ENCODE assay signal across 9 mouse cellular contexts in the genomic region with DNA sequence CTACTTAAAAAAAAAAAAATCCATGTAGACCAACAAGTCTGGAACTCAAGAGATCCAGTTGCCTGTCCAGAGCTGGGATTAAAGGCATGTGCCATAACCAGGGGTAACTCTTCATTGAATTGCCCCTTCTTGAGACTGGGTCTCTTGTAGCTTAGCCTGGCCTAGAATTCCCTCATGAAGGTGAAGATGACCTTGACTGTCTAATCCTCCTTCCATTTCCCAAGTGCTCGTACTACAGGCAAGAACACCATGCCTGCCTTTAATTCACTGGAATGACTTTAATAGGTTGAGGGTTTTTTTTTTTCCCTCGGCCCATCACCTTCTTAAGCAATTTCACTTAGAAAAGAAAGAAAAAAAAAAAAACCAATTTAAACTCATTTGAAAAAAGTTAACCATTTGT. TPM values are rescaled to one million over a fixed set of nuclear protein-coding genes. Genes with fewer than 3 reads are reported as not detected.
A peak's percentile ranks its signal among the peaks of the same experiment; 100 is the strongest.
DNase-seq lines count a peak whose midpoint lies in the region; ATAC-seq and TF ChIP-seq lines count a peak whose summit lies in the region.
"Had no signal": no experiment of that assay in that cellular context is flagged by ENCODE, and none has a peak within 500 bp of the region (broad histone marks: within the 10 kb centered on the region; RNA-seq: fewer than 3 reads in every experiment).

No protein-coding gene starts in this region.

- no peak for DNase-seq in heart, postnatal 4 days
- DNase-seq in G1E (ENCODE audit: low spot score), result no peak
- DNase-seq in hindbrain, embryonic 11.5 days (ENCODE audit: low spot score), result no peak
- DNase-seq in midbrain, embryonic 10.5 days (ENCODE audit: low spot score), result no peak
- DNase-seq in frontal cortex, postnatal 36 days (ENCODE audit: low spot score in 2 of 2), result no peak
- DNase-seq in cerebellum, adult 18-20 months, result no peak
- DNase-seq in adrenal gland, adult 8-10 months, result no peak
- DNase-seq: lung, postnatal 14 days had no signal

- WGBS in heart, embryonic 15.5 days, result 51% methylated on average over 2 of the region's 2 CpGs
- WGBS in hindbrain, embryonic 11.5 days, result 65% methylated on average over 2 of the region's 2 CpGs
- WGBS in midbrain, embryonic 10.5 days, result 57% methylated on average over 2 of the region's 2 CpGs

- H3K27ac ChIP-seq in heart, embryonic 15.5 days, result peak overlapping the region; percentile 98
- H3K27ac ChIP-seq in hindbrain, embryonic 11.5 days (ENCODE audit: low read depth, low read length), result no peak overlapping the region
- H3K27ac ChIP-seq in midbrain, embryonic 10.5 days (replicated peaks), result no peak overlapping the region

- no peak overlapping the region for H3K9ac ChIP-seq in heart, embryonic 15.5 days
- H3K9ac ChIP-seq in hindbrain, embryonic 11.5 days (ENCODE audit: low read depth, low read length), result no peak overlapping the region

- no peaks in the 10 kb centered on the region for H3K36me3 ChIP-seq in heart, embryonic 15.5 days
- H3K36me3 ChIP-seq in G1E (replicated peaks), result peaks cover 8% of the 10 kb centered on the region
- H3K36me3 ChIP-seq in hindbrain, embryonic 11.5 days (ENCODE audit: control insufficient read depth, insufficient read depth, low read length), result no peaks in the 10 kb centered on the region
- peaks cover 7% of the 10 kb centered on the region for H3K36me3 ChIP-seq in midbrain, embryonic 10.5 days

- no peak for TF ChIP-seq CTCF in G1E (IDR thresholded peaks at IDR 0.05; ENCODE audit: low read depth, low read length)

- H3K4me2 ChIP-seq in heart, embryonic 15.5 days, result peak overlapping the region; percentile 83
- H3K4me2 ChIP-seq in hindbrain, embryonic 11.5 days (replicated peaks; ENCODE audit: low read depth, low read length), result peak overlapping the region; percentile 80; the same call in 1 of the 2 replicates

- peaks cover 24% of the 10 kb centered on the region for H3K4me1 ChIP-seq in heart, embryonic 15.5 days (replicated peaks)
- peaks cover 29% of the 10 kb centered on the region for H3K4me1 ChIP-seq in G1E (ENCODE audit: insufficient read depth, low read depth, low read length)
- peaks cover 2% of the 10 kb centered on the region; the same call in 1 of the 2 replicates for H3K4me1 ChIP-seq in hindbrain, embryonic 11.5 days (replicated peaks; ENCODE audit: control insufficient read depth, insufficient read depth, low read length)
- peaks cover 33% of the 10 kb centered on the region for H3K4me1 ChIP-seq in midbrain, embryonic 10.5 days

- ATAC-seq in heart, embryonic 15.5 days (replicated peaks; ENCODE audit: insufficient number of reproducible peaks, insufficient read depth, low FRiP score, low read depth), result no peak
- ATAC-seq in G1E (ENCODE audit: extremely low read depth, insufficient number of reproducible peaks, low FRiP score, poor library complexity, severe bottlenecking), result no peak
- no peak for ATAC-seq in hindbrain, embryonic 11.5 days (ENCODE audit: low FRiP score)

- H3K9me3 ChIP-seq in heart, embryonic 15.5 days (replicated peaks), result no peaks in the 10 kb centered on the region
- no peaks in the 10 kb centered on the region for H3K9me3 ChIP-seq in G1E (replicated peaks)
- H3K9me3 ChIP-seq in hindbrain, embryonic 11.5 days (ENCODE audit: control insufficient read depth, low read length), result no peaks in the 10 kb centered on the region
- no peaks in the 10 kb centered on the region for H3K9me3 ChIP-seq in midbrain, embryonic 10.5 days (replicated peaks)

- no peaks in the 10 kb centered on the region for H3K27me3 ChIP-seq in heart, embryonic 15.5 days
- no peaks in the 10 kb centered on the region for H3K27me3 ChIP-seq in G1E (ENCODE audit: insufficient read depth, low read length)
- H3K27me3 ChIP-seq in hindbrain, embryonic 11.5 days (ENCODE audit: control insufficient read depth, insufficient read depth, low read length), result no peaks in the 10 kb centered on the region
- no peaks in the 10 kb centered on the region for H3K27me3 ChIP-seq in midbrain, embryonic 10.5 days (ENCODE audit: low read depth, poor library complexity, severe bottlenecking)

- peak overlapping the region; percentile 82 for H3K4me3 ChIP-seq in heart, embryonic 15.5 days
- peak overlapping the region; percentile 90; the same call in 1 of the 2 replicates for H3K4me3 ChIP-seq in G1E (ENCODE audit: low read depth, low read length)
- H3K4me3 ChIP-seq in hindbrain, embryonic 11.5 days (ENCODE audit: low read depth, low read length), result peak overlapping the region; percentile 99; the same call in 1 of the 2 replicates
- peak overlapping the region; percentile 100 for H3K4me3 ChIP-seq in midbrain, embryonic 10.5 days

RNA-seq across cellular contexts. Expression of a gene that starts 0.7 kb away (rescaled TPM):
- polyA plus RNA-seq in heart, embryonic 15.5 days (2015; fragmentation: Nextera tagmentation; extraction: Ambion mirVana), result 59.4 and 63.7 TPM in 2 replicates
- total RNA-seq in heart, postnatal 4 days (2021), result 100 to 1,000 TPM; 174 to 180 TPM
- 132 and 151 TPM in 2 replicates for total RNA-seq in G1E (2014; fragmentation: Nextera tagmentation)
- total RNA-seq in G1E (2017), result 30.0 and 38.0 TPM in 2 replicates
- polyA plus RNA-seq in G1E (2012), result 42.3 and 57.5 TPM in 2 replicates
- 63.5 and 75.2 TPM in 2 replicates for polyA plus RNA-seq in hindbrain, embryonic 11.5 days (2014; fragmentation: Nextera tagmentation; extraction: Ambion mirVana)
- polyA plus RNA-seq in midbrain, embryonic 10.5 days (2016; fragmentation: Nextera tagmentation; extraction: Ambion mirVana), result 36.6 and 37.3 TPM in 2 replicates
- 100 to 1,000 TPM; 177 to 211 (median 197) TPM for total RNA-seq in adrenal gland, adult 8-10 months (2022)

RNA-seq across cellular contexts. Expression of a gene that starts 50.0 kb away (rescaled TPM):
- 22.7 and 28.5 TPM in 2 replicates for polyA plus RNA-seq in heart, embryonic 15.5 days (2015; fragmentation: Nextera tagmentation; extraction: Ambion mirVana)
- 10 to 100 TPM; 26.8 to 32.0 TPM for total RNA-seq in heart, postnatal 4 days (2021)
- total RNA-seq in G1E (2014; fragmentation: Nextera tagmentation) (29.9 and 30.0 TPM in 2 replicates), G1E (2017) (63.4 and 70.1 TPM in 2 replicates)
- 10.6 and 12.8 TPM in 2 replicates for polyA plus RNA-seq in G1E (2012)
- polyA plus RNA-seq in hindbrain, embryonic 11.5 days (2014; fragmentation: Nextera tagmentation; extraction: Ambion mirVana), result 36.8 and 38.8 TPM in 2 replicates
- 40.4 and 44.8 TPM in 2 replicates for polyA plus RNA-seq in midbrain, embryonic 10.5 days (2016; fragmentation: Nextera tagmentation; extraction: Ambion mirVana)
- total RNA-seq in adrenal gland, adult 8-10 months (2022), result 10 to 100 TPM; 50.2 to 66.2 (median 58.5) TPM

RNA-seq across cellular contexts. Expression of a gene that starts 50.1 kb away (rescaled TPM):
- 1.6 and 2.5 TPM in 2 replicates for polyA plus RNA-seq in heart, embryonic 15.5 days (2015; fragmentation: Nextera tagmentation; extraction: Ambion mirVana)
- total RNA-seq in heart, postnatal 4 days (2021), result 1 to 10 TPM; 7.1 to 7.8 TPM
- 10.3 and 17.3 TPM in 2 replicates for total RNA-seq in G1E (2014; fragmentation: Nextera tagmentation)
- total RNA-seq in G1E (2017), result 5.6 and 7.4 TPM in 2 replicates
- 4.4 and 7.2 TPM in 2 replicates for polyA plus RNA-seq in G1E (2012)
- 2.1 and 2.5 TPM in 2 replicates for polyA plus RNA-seq in hindbrain, embryonic 11.5 days (2014; fragmentation: Nextera tagmentation; extraction: Ambion mirVana)
- polyA plus RNA-seq in midbrain, embryonic 10.5 days (2016; fragmentation: Nextera tagmentation; extraction: Ambion mirVana), result 3.7 and 3.9 TPM in 2 replicates
- 10 to 100 TPM; 24.7 to 29.8 (median 28.3) TPM for total RNA-seq in adrenal gland, adult 8-10 months (2022)
